Mouse (Mus musculus): ENCODE measurements at regions not wholly inside any gene's neighbourhood (a gene's known extent, or its start where the extent isn't known, plus 50 kb on each side); places are given as distances from the start of the nearest gene placed in this dataset.

- no peak for DNase-seq (ENCODE audit: low spot score)
Measured at GRCm38 (mm10) chr8:78013101-78013500, 200.0 kb upstream of the Ttc29 start.

- DNase-seq (ENCODE audit: low spot score), result no peak
Measured at GRCm38 (mm10) chr8:78018430-78019180, 194.5 kb upstream of the Ttc29 start.

GRCm38 (mm10) chr8:78021473-78021872, 191.6 kb upstream of the Ttc29 start:
- DNase-seq (ENCODE audit: low spot score), result no peak

DNA sequence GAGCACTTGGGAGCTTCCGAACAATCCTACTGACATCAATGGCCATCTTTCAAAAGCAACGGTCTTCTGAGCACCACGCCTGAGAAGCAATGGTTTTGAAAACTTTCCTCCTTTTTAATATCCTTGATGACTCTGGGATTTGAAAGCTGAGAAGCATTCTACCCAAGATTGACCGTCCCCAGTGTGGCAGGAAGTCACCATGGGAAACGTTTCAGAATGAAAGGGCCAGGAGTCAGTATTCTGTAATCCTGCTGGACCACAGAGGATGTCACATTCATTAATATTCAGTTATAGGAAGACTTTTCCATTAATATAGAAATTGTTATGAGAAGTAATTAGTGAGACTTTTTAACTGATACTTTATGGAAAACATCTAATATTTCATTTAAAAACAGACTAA, 190.1 kb upstream of the Ttc29 start:
- no peak for DNase-seq (ENCODE audit: low spot score)

- peak; percentile 8 for DNase-seq (ENCODE audit: low spot score)
Measured at GRCm38 (mm10) chr8:78023467-78023866, 189.6 kb upstream of the Ttc29 start.

DNA sequence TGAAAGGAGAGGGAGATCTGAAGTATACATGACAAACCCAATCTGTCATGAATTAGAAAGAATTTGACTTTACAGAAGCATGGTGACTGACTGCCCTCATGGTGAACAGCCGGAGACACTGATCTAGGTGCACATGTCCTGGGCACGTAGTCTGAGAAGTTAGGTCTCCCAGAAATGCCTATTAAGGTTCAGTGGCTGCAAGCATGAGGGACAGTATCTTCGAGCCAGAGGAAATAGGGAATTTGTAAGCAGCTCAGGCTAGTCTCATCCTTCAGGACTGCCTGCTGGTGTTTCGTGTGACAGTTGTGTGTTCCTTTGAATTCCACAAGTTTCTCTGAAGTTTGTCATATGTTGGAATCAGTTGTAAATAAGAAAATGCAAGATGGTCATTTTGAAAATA, 189.2 kb upstream of the Ttc29 start:
- DNase-seq (ENCODE audit: low spot score), result no peak

DNA sequence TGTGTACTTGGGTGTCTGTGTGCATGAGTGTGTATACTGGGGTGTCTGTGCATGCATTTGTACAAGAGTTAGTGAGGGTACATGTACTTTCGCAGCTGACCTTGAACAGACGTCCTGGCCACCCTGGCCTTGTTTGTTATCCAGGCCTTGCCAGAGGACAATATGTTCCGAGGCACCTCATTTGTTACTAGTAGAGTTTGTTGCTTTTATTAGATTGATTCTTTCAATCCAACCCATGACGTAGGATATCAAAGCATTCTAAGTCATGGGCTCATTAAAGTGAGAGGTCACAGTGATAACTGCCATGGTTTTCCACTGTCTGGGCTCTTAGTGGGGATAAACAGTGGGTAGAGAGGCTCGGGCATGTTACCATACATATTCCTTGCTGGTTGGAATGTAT, 188.1 kb upstream of the Ttc29 start:
- no peak for DNase-seq (ENCODE audit: low spot score)

GRCm38 (mm10) chr8:78027371-78027770, 185.7 kb upstream of the Ttc29 start:
- no peak for DNase-seq (ENCODE audit: low spot score)

DNA sequence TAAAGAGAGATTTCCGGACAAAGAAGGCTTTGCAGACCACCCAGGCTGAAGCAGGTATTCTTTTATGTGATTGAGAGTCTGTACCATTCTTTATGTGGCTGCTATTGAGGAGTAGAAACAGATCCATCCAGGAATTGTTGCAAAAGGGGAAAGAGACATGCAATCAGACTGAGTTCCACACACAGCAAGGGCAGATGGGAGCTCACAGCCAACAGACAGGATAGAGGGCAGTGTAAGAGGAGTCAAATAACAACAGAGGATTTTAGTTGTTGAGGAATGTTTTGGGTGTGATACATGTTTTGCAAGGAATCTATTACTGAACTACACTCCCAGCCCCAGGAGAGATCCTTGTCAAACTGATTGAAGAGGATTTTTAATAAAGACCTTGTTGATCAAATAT, 184.2 kb upstream of the Ttc29 start:
- DNase-seq (ENCODE audit: low spot score), result no peak

DNA sequence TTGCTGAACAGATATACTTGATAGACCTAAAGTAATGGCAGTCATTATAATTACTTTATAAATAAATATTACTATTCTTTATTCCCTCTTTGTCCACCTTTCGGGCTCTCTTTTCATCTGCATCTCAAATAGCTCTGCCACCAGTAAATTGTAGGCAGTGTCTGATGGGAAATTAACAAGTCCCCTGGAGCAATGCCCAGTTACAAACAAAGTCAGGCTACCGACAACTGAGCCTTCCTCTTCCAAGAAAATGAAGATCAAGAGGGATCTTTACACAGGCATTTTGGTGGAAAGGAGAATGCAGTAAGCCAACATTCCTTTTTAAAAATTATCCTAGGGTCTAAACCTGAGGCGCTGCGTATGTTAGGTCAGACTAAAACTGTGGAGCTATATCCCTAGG, 181.3 kb upstream of the Ttc29 start:
- no peak for DNase-seq (ENCODE audit: low spot score)

DNA sequence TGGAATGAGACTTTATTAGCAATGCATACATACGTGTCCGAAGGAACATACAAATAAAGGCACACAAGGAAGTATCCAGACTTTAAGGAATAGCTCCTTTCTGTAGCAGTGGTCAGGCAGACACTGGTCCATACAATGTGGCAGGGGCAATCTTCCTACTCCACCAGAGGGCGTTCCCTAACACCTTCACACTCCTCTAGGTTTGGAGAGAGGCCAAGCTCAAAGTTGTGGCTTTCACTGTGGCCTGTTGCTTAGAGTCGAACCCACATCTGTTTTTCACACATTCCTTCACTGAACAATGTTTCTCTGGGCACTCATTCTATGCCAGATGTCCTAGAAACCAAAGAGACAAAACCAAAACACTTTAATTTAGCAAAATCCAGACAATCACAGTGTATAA, 178.4 kb upstream of the Ttc29 start:
- no peak for DNase-seq (ENCODE audit: low spot score)

DNA sequence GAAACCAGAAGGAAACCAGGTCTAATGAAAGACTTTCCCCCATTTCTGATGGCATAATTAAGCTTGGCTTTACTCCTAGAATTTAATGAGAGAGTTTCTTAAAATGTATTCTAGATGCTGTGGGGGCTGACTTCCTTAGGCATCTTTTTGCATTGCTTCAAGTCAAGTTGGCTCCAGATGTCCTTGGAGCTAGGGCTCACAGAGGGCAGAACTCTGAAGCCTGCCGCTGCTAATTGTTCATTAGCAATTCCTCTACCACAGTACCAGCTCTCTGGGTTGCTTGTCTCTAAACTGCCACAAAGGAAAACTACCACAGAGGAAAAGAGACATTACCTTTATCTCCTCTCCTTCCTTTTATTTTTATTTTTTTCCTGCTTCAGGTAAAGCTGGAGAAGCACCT, 175.9 kb upstream of the Ttc29 start:
- no peak for DNase-seq (ENCODE audit: low spot score)

DNA sequence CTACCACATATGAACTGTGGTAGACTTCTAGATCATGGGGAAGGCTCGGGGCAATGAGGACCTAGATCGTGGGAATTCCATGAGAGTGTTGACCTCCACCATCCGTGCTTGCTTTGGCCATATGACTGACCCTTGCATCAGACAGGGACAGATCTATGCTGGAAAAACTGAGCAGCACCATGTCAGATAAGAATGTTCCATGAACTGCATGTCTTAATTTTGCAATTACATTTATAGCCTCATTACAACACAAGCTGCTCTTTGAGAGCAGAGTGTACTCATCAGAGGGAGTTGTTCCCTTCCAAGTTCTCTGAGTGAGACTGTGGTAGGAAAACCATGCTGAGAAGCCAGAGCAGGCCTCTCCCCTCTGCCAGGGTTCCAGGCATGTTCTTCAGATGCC, 166.4 kb upstream of the Ttc29 start:
- no peak for DNase-seq (ENCODE audit: low spot score)

DNA sequence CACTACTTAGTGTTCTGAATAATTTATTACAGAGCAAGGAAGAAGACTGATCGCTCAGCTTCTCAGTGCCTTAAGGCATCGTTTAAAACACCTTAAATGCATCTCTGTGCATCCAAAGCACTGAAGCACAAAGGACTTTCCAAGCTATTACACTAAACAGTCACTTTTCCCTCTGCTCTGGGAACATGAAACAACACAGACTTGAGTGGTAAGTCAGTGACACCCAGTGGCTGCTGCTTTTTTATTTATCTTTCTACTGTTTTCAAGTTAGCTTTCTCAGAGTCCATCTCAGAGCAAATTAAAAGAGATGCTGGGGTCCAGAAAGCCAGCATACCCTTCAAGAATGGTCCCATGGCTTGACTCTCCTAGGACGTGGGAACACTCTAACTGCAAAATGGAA, 162.3 kb upstream of the Ttc29 start:
- no peak for DNase-seq (ENCODE audit: low spot score)

GRCm38 (mm10) chr8:78054435-78054834, 158.7 kb upstream of the Ttc29 start:
- DNase-seq (ENCODE audit: low spot score), result peak; percentile 42

- no peak for DNase-seq (ENCODE audit: low spot score)
Measured at GRCm38 (mm10) chr8:78054920-78055319, 158.2 kb upstream of the Ttc29 start.

- DNase-seq (ENCODE audit: low spot score), result no peak
Measured at GRCm38 (mm10) chr8:78055531-78055930, 157.6 kb upstream of the Ttc29 start.

- no peak for DNase-seq (ENCODE audit: low spot score)
Measured at GRCm38 (mm10) chr8:78057357-78057756, 155.7 kb upstream of the Ttc29 start.

DNA sequence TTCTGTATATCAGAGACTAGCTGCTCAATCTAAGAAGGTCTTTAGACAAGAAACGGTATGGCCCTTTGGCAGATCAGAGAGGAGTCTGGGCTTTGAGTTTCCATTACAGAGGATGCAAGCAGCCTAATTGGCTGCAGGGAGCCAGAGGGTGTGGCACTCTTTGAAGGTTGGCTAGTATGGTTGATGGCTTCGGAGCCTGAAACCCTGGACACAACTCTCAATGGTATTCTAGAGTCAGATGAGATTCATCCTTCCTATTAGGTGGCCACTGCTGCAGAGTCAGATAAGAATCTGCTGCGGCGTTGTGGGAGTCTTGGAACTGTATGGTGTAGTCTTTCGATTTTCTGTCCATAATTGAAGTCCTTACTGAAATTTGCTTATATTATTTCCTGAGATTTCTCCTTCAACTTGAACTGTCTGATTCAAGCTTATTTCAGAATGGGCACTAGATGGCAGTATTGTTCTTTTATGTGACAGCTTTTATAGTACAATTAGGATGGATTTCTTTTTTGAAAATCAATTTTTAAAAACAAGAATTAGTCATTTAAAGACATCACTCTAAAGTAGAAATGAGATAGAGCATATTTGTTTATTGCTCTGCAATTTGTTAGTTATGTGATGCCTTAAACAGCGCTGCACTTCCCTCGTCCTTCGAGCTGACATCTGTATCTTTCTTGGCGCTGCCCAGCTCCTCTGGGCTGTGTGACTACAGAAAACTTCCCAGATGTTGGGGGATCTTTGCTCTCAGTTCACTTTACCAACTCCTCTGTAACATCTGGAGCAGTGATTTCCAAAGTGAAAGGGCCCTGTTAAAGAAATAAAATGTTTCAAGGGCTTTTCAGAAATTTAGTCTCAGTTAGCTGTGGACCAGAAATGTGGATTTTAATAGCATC, 151.0 kb upstream of the Ttc29 start:
- DNase-seq (ENCODE audit: low spot score), result peak; percentile 68

- DNase-seq (ENCODE audit: low spot score), result peak; percentile 80
Measured at GRCm38 (mm10) chr8:78063529-78063928, 149.6 kb upstream of the Ttc29 start.

GRCm38 (mm10) chr8:78064161-78064560, 148.9 kb upstream of the Ttc29 start:
- DNase-seq (ENCODE audit: low spot score), result no peak

GRCm38 (mm10) chr8:78065890-78066493, 147.1 kb upstream of the Ttc29 start:
- DNase-seq (ENCODE audit: low spot score), result no peak

Data from embryo, embryonic 10 days (tissue).